Mouse (Mus musculus) myocyte (in vitro differentiated cells): ENCODE measurements around the gene Zfpm1.

Experiments
- CEBPB ChIP-seq: IDR thresholded peaks from 2 replicates; pipeline ENCODE4 v1.6.1; 2011; ENCODE audit warnings: mild to moderate bottlenecking, moderate library complexity; ENCODE audit not compliant: poor library complexity, insufficient read depth, severe bottlenecking
- MAX ChIP-seq: IDR thresholded peaks from one replicate; pipeline ENCODE4 v1.6.1; 2011; ENCODE audit warnings: low read depth, mild to moderate bottlenecking, control low read depth
- MYOD1 ChIP-seq, 3 experiments: IDR thresholded peaks; one replicate each; pipeline ENCODE4 v1.6.1; 2011; ENCODE audit warnings: control low read depth in 2 of 3, low read depth in 2 of 3, mild to moderate bottlenecking in 2 of 3, moderate library complexity in 1 of 3; ENCODE audit not compliant: insufficient read length in 2 of 3, control insufficient read depth in 1 of 3
- POLR2A ChIP-seq: IDR thresholded peaks from one replicate; pipeline ENCODE4 v1.6.1; 2011; ENCODE audit warnings: low read depth, mild to moderate bottlenecking, control low read depth, moderate library complexity; ENCODE audit not compliant: insufficient read length

DNA sequence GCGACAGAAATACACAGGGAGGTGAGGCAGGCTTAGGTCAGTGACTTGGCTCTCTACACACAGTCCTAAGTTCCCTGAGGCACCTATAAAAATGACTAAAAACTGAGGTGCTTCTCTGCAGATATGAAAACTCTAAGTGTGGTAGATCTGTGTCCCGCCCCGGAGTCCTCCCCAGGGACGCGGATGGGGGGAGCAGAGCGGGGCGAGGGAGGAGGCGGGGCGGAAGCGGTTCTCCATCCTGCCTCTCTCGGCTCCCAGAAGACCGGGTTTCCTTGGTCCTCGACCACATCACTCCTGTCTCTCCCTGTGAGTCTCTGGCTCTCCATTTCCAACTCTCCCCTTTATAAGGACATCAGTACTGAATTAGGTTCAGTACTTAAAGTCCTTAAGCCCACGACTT, 61.8 kb downstream of the Zfpm1 start:
- TF ChIP-seq MAX (no peak), POLR2A (peak; percentile 55), MYOD1 (IDR thresholded peaks at IDR 0.05; ENCODE audit: control insufficient read depth in 1 of 3, insufficient read length in 2 of 3, low read depth in 2 of 3) (no peak), CEBPB (no peak)
